Mouse (Mus musculus) neural tube, embryonic 13.5 days (tissue): ENCODE measurements around the gene Plxnd1. TPM values are rescaled to one million over a fixed set of nuclear protein-coding genes. Genes with fewer than 3 reads are reported as not detected.

Experiments used
- ATAC-seq: fragments of 200-750 bp; cut with Nextera tagmentation; 2 replicates; pipeline ENCODE4 v1.8.0; 2017; ENCODE audit warnings: low read depth, mild to moderate bottlenecking, moderate TSS enrichment, moderate library complexity
- H3K27ac ChIP-seq: fragments of 300-500 bp; sonication (generic); replicated peaks from 2 replicates; pipeline ENCODE4 v1.5.1; 2015; ENCODE audit warnings: moderate library complexity, mild to moderate bottlenecking, inconsistent platforms
- H3K27me3 ChIP-seq: fragments of 300-500 bp; sonication (generic); 2 replicates; pipeline ENCODE4 v1.6.1; 2015; ENCODE audit warnings: mild to moderate bottlenecking, inconsistent platforms
- H3K36me3 ChIP-seq: fragments of 300-500 bp; sonication (generic); 2 replicates; pipeline ENCODE4 v1.6.1; 2015; ENCODE audit warnings: mild to moderate bottlenecking, inconsistent platforms
- H3K4me1 ChIP-seq: fragments of 300-500 bp; sonication (generic); replicated peaks from 2 replicates; pipeline ENCODE4 v1.6.1; 2015; ENCODE audit warnings: inconsistent platforms
- H3K4me2 ChIP-seq: fragments of 300-500 bp; sonication (generic); 2 replicates; pipeline ENCODE4 v1.6.1; 2015; ENCODE audit warnings: inconsistent platforms, mild to moderate bottlenecking, moderate library complexity
- H3K4me3 ChIP-seq: fragments of 300-500 bp; sonication (generic); 2 replicates; pipeline ENCODE4 v1.5.1; 2015; ENCODE audit warnings: mild to moderate bottlenecking, inconsistent platforms
- H3K9ac ChIP-seq: fragments of 300-500 bp; sonication (generic); 2 replicates; pipeline ENCODE4 v1.6.1; 2015; ENCODE audit warnings: moderate library complexity, mild to moderate bottlenecking, inconsistent platforms
- H3K9me3 ChIP-seq: fragments of 300-500 bp; sonication (generic); 2 replicates; pipeline ENCODE4 v1.6.1; 2016; ENCODE audit warnings: inconsistent platforms
- WGBS: fragments of 180-500 bp; shearing (Covaris S2); methylation state at CpG from one replicate; pipeline ENCODE4 v1.1.7; 2015; 5-methylcytosine and 5-hydroxymethylcytosine counted together
- polyA plus RNA-seq: library from polyadenylated mRNA; unstranded; fragments of >200 nt; fragmentation: Nextera tagmentation; extraction: Ambion mirVana; gene quantifications from 2 replicates; pipeline ENCODE4 v1.2.1, GENCODE M21; 2015

The Plxnd1 gene
- 13.5 and 17.8 TPM in 2 replicates for polyA plus RNA-seq

GRCm38 (mm10) chr6:115994877-115995520, at the start of gene Plxnd1:
Plxnd1 (minus strand) TSS chr6:115995005.
- H3K27me3 ChIP-seq: peaks cover 56% of the 10 kb centered on the region

GRCm38 (mm10) chr6:116044039-116044438, 49.2 kb upstream of the Plxnd1 start:
- no peak for ATAC-seq
- Histone ChIP-seq H3K9ac (no peak overlapping the region), H3K36me3 (peaks cover 24% of the 10 kb centered on the region), H3K9me3 (peaks cover 3% of the 10 kb centered on the region), H3K4me2 (no peak overlapping the region), H3K27me3 (no peaks in the 10 kb centered on the region), H3K4me1 (peaks cover 14% of the 10 kb centered on the region; the same call in 1 of the 2 replicates), H3K4me3 (no peak overlapping the region), H3K27ac (no peak overlapping the region)
- 58% methylated on average over 2 of the region's 2 CpGs for WGBS

More at GRCm38 (mm10) chr6:115994877-115995520, at the start of gene Plxnd1:
- H3K9me3 ChIP-seq: no peaks in the 10 kb centered on the region
- no peaks in the 10 kb centered on the region for H3K36me3 ChIP-seq
- peaks cover 67% of the 10 kb centered on the region for H3K4me1 ChIP-seq
- peak within 1 kb of the TSS; percentile 82 for H3K4me2 ChIP-seq
- H3K9ac ChIP-seq: peak within 1 kb of the TSS; percentile 70
- ATAC-seq: peak; percentile 45
- peak within 1 kb of the TSS; percentile 53 for H3K4me3 ChIP-seq
- WGBS: under 1% methylated on average over 34 of the region's 51 CpGs
- H3K27ac ChIP-seq: peak within 1 kb of the TSS; percentile 59

GRCm38 (mm10) chr6:116038222-116038621, 43.4 kb upstream of the Plxnd1 start:
- no peak for ATAC-seq

GRCm38 (mm10) chr6:116037281-116037831, 42.6 kb upstream of the Plxnd1 start:
- H3K9ac ChIP-seq: no peak overlapping the region
- H3K27me3 ChIP-seq: no peaks in the 10 kb centered on the region
- H3K4me3 ChIP-seq: no peak overlapping the region
- H3K27ac ChIP-seq: no peak overlapping the region
- H3K36me3 ChIP-seq: peaks cover 11% of the 10 kb centered on the region
- 88% methylated on average over 5 of the region's 5 CpGs for WGBS
- H3K4me1 ChIP-seq: no peaks in the 10 kb centered on the region; the same call in 1 of the 2 replicates
- no peaks in the 10 kb centered on the region for H3K9me3 ChIP-seq
- ATAC-seq: no peak
- H3K4me2 ChIP-seq: no peak overlapping the region

More at GRCm38 (mm10) chr6:116038222-116038621, 43.4 kb upstream of the Plxnd1 start:
- Histone ChIP-seq H3K9ac (no peak overlapping the region), H3K36me3 (peaks cover 20% of the 10 kb centered on the region), H3K4me1 (no peaks in the 10 kb centered on the region; the same call in 1 of the 2 replicates), H3K27me3 (no peaks in the 10 kb centered on the region), H3K27ac (no peak overlapping the region), H3K4me3 (no peak overlapping the region), H3K9me3 (peaks cover 3% of the 10 kb centered on the region), H3K4me2 (no peak overlapping the region)
- WGBS: 86% methylated on average over 2 of the region's 2 CpGs

- H3K4me1 ChIP-seq: no peaks in the 10 kb centered on the region; the same call in 1 of the 2 replicates
- WGBS: 90% methylated on average over 2 of the region's 2 CpGs
- ATAC-seq: no peak
Measured at GRCm38 (mm10) chr6:116036555-116036954, 41.8 kb upstream of the Plxnd1 start.

GRCm38 (mm10) chr6:116031052-116031451, 36.2 kb upstream of the Plxnd1 start:
- Histone ChIP-seq H3K4me2 (no peak overlapping the region), H3K27ac (no peak overlapping the region)
- WGBS: 92% methylated on average over 5 of the region's 5 CpGs

More at GRCm38 (mm10) chr6:116036555-116036954, 41.8 kb upstream of the Plxnd1 start:
- H3K4me2 ChIP-seq: no peak overlapping the region
- no peaks in the 10 kb centered on the region for H3K9me3 ChIP-seq
- H3K27me3 ChIP-seq: no peaks in the 10 kb centered on the region
- no peak overlapping the region for H3K9ac ChIP-seq
- peaks cover 8% of the 10 kb centered on the region; the same call in 1 of the 2 replicates for H3K36me3 ChIP-seq
- H3K4me3 ChIP-seq: no peak overlapping the region
- no peak overlapping the region for H3K27ac ChIP-seq

GRCm38 (mm10) chr6:116024666-116025065, 29.9 kb upstream of the Plxnd1 start:
- H3K4me3 ChIP-seq: no peak overlapping the region
- H3K9me3 ChIP-seq: peaks cover 9% of the 10 kb centered on the region
- WGBS: 89% methylated on average over 4 of the region's 4 CpGs
- no peak for ATAC-seq
- H3K4me1 ChIP-seq: no peaks in the 10 kb centered on the region
- peaks cover 46% of the 10 kb centered on the region for H3K36me3 ChIP-seq
- H3K9ac ChIP-seq: no peak overlapping the region
- no peaks in the 10 kb centered on the region for H3K27me3 ChIP-seq
- no peak overlapping the region for H3K27ac ChIP-seq
- no peak overlapping the region for H3K4me2 ChIP-seq

More at GRCm38 (mm10) chr6:116031052-116031451, 36.2 kb upstream of the Plxnd1 start:
- Histone ChIP-seq H3K9me3 (no peaks in the 10 kb centered on the region), H3K9ac (no peak overlapping the region), H3K36me3 (0 out of 2 replicates have a peak, but pooled peaks cover 3% of the 10 kb centered on the region), H3K4me1 (no peaks in the 10 kb centered on the region), H3K4me3 (no peak overlapping the region), H3K27me3 (no peaks in the 10 kb centered on the region)
- ATAC-seq: no peak

- Histone ChIP-seq H3K27ac (no peak overlapping the region), H3K4me3 (no peak overlapping the region), H3K4me2 (no peak overlapping the region), H3K4me1 (no peaks in the 10 kb centered on the region), H3K9me3 (peaks cover 9% of the 10 kb centered on the region), H3K9ac (no peak overlapping the region), H3K27me3 (no peaks in the 10 kb centered on the region), H3K36me3 (peaks cover 48% of the 10 kb centered on the region)
- WGBS: 86% methylated on average over 9 of the region's 9 CpGs
- no peak for ATAC-seq
Measured at GRCm38 (mm10) chr6:116021961-116022485, 27.2 kb upstream of the Plxnd1 start.

GRCm38 (mm10) chr6:116015902-116016301, 21.1 kb upstream of the Plxnd1 start:
- no peaks in the 10 kb centered on the region for H3K27me3 ChIP-seq
- H3K9ac ChIP-seq: no peak overlapping the region
- H3K9me3 ChIP-seq: no peaks in the 10 kb centered on the region
- no peak overlapping the region for H3K4me2 ChIP-seq
- no peaks in the 10 kb centered on the region for H3K4me1 ChIP-seq
- no peak for ATAC-seq
- 89% methylated on average over 3 of the region's 3 CpGs for WGBS
- no peak overlapping the region for H3K27ac ChIP-seq
- H3K4me3 ChIP-seq: no peak overlapping the region
- peaks cover 14% of the 10 kb centered on the region for H3K36me3 ChIP-seq

- Histone ChIP-seq H3K9ac (no peak overlapping the region), H3K9me3 (no peaks in the 10 kb centered on the region), H3K4me1 (no peaks in the 10 kb centered on the region), H3K36me3 (no peaks in the 10 kb centered on the region; the same call in 1 of the 2 replicates), H3K27ac (no peak overlapping the region), H3K4me2 (no peak overlapping the region), H3K27me3 (no peaks in the 10 kb centered on the region), H3K4me3 (no peak overlapping the region)
- 84% methylated on average over 6 of the region's 6 CpGs for WGBS
- ATAC-seq: no peak
Measured at GRCm38 (mm10) chr6:116014111-116014510, 19.3 kb upstream of the Plxnd1 start.

GRCm38 (mm10) chr6:116013687-116014086, 18.9 kb upstream of the Plxnd1 start:
- ATAC-seq: no peak
- H3K27ac ChIP-seq: no peak overlapping the region
- H3K27me3 ChIP-seq: no peaks in the 10 kb centered on the region
- H3K36me3 ChIP-seq: no peaks in the 10 kb centered on the region; the same call in 1 of the 2 replicates
- no peak overlapping the region for H3K4me2 ChIP-seq
- no peak overlapping the region for H3K9ac ChIP-seq
- H3K4me1 ChIP-seq: no peaks in the 10 kb centered on the region
- no peak overlapping the region for H3K4me3 ChIP-seq
- 65% methylated on average over 3 of the region's 3 CpGs for WGBS
- H3K9me3 ChIP-seq: no peaks in the 10 kb centered on the region

- no peak overlapping the region for H3K27ac ChIP-seq
- no peaks in the 10 kb centered on the region for H3K9me3 ChIP-seq
- 5% methylated on average over 6 of the region's 6 CpGs for WGBS
- H3K9ac ChIP-seq: no peak overlapping the region
- H3K4me1 ChIP-seq: peaks cover 4% of the 10 kb centered on the region; the same call in 1 of the 2 replicates
- no peaks in the 10 kb centered on the region for H3K27me3 ChIP-seq
- H3K4me3 ChIP-seq: no peak overlapping the region
- peak; percentile 16; the same call in 1 of the 2 replicates for ATAC-seq
- H3K36me3 ChIP-seq: no peaks in the 10 kb centered on the region
- H3K4me2 ChIP-seq: no peak overlapping the region
Measured at GRCm38 (mm10) chr6:116010541-116010940, 15.7 kb upstream of the Plxnd1 start.
